Mouse (Mus musculus) retina, postnatal 1 day (tissue): ENCODE results near the gene Olfr1402.
A peak's percentile ranks its signal among the peaks of the same experiment; 100 is the strongest.

ENCODE experiments used
- DNase-seq: peaks from one replicate; pipeline ENCODE4 v3.0.0-alpha.2; 2012

Gene Olfr1402

DNA sequence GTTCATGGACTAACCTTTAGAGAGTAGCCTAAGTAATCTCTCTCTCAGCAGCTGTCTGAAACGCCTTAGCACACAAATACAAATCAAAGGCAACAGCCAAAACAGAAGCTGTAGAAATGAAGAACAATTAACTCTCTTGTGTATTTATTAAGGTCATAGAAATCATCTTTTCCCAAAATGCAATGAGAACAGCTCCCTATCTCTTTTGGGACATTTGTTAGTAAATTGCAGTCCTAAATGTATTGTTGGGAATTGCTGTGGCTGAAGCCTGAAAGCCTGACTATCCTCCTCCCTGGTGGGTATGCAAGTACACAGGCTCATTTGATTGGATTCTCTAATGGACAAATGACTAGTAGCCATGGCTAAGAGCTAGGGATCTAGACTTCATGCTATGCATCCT is at the start of gene Olfr1402:
TSS of gene Olfr1402 (minus strand) at position 101 of the 400 bp plus-strand sequence.
- no peak for DNase-seq

DNA sequence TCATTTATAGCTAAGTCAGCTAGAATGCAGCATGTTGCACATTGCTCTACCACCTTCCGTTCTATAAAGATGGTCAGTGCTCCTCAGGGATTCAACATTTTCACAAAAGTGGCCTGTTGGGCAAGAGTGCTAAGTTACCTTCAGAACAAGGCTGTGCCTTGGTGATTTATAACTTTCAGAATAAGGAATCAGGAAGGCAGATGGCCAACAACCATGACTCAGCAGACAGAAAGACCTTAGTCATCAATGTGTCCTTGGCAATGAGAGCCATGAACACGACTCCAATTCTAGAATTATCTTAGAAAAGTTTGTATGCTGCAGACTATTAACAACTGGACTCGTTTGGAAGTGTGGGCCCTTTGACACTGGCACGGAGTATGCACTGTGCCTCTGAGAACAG is 33.5 kb upstream of the Olfr1402 start:
- DNase-seq: no peak

DNA sequence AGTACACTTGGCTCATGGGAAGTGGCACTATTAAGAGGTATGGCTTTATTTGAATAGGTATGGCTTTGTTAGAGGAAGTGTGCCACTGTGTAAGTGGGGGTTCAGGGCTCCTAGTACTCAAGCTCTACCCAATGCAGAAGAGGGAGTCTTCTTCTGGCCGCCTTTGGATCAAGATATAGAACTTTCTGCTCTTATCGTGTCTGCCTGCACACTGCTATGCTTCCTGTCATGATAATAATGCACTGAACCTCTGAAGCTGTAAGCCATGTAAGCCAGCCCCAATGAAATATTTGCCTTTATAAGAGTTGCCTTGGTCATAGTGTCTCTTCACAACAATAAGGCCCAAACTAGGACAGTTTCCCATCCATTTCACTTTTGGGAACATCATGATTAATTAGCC is 16.8 kb upstream of the Olfr1402 start:
- DNase-seq: no peak

DNA sequence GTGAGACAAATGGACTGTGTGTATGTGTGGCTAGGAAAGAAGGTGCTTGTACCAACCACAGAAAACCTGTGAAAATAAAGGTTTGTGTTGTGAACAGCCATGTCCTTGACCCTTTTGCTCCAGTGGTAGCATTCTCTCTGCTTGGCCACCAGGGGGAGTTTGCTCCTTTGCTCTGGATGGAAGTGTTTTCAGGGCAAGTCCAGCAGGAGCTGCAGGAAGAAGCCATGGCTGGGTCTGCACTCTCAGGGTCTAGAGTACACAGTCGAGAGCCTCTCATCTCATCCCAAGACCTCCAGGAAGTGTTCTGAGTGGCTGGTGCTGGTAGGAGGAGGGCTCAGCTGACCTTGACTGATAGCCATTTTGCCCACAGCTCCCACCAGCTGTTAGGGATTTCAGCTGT is 27.5 kb downstream of the Olfr1402 start:
- peak; percentile 61 for DNase-seq

DNA sequence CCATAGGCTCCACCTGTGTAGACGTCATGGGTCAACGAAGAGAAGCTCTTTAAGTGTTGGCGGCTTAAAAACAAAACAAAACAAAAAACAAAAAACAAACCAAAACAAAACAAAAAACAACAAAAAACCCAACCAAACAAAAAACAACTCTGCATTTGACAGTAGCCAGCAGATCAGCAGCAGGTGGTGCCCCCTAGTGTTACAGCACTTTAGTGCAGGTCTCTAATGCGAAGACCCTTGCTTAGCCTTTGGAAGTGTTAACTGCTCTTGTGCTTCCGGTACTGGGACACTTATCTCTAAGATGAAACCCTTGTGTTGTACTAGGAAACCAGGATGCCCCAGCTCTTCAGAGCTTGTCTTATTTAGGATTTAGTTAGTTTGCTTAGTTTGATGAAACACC is 28.7 kb downstream of the Olfr1402 start:
- DNase-seq: peak; percentile 51

DNA sequence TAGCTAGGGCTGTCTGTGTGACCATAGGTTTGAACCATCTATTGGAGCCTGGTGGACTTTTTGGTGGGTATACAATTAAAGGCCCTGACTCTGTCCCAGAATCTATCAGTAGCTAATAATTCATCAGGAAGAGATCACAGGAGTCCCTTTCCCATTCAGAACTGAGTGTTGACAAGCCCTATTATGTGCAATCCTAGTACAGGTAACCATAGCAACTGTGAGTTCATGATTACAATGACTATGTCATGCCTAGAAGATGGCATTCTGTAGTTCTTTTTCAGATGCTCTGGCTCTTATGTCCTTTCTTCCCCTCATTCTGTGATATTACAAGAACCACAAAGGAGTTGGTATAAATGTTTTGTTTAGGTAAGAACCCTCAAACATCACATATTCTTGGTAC is 51.4 kb downstream of the Olfr1402 start:
- no peak for DNase-seq

DNA sequence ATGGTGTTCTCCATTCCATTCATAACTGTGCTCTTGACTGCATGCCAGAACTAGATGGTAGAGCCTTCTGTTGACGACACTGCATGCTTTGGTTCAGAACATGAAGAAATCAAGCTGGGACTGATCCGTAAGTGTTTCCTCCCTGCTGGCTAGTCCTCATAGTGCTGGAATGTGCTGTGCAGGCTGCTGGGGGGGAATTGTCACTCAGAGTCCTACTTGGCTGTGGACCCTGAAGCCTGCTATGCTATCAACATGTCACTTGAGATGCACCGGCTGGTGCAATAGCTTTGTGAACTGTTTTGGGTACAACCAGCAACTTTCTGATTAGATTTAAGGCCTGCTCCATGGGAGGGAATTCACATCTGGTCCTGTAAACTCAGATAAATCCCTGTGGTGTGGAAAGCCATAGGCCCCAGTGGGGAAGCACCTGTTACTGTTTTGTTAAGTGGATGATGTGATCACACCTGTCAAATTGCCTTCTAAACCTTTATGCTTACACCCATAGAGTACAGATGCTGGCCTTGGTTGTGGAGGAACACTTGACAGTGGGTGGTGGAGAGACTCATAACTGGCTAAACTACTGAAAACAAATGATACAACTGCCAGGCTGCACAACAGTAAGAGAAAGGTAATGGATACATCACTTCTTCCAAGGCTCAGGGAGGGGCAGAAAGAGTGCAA is 58.3 kb downstream of the Olfr1402 start:
- DNase-seq: no peak

DNA sequence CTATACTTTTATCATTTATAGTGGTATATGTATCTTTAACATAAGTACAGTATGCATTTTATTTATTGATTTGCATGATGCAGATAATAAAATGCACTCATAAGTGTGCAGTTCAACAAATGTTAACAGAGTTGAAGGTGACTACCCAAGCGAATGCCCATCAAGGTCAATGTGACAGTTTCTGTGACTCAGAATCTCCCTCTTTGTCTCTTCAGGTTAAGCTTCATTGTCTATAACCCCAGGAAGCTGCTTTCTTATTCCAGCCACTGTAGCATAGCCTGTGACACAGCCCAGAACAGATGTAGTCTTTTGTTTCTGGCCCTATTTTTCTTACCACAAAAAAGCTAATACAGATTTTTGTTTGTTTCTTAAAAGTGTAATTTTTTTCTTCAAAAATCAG is 63.4 kb downstream of the Olfr1402 start:
- DNase-seq: peak; percentile 27
